Mouse (Mus musculus): Measurements from ENCODE around the gene Fhl1. TPM values are rescaled to one million over a fixed set of nuclear protein-coding genes. Genes with fewer than 3 reads are reported as not detected.

Gene Fhl1
- polyA plus RNA-seq, 1 experiment from 2014 or later: 190 TPM

GRCm38 (mm10) chrX:56839369-56839768, 107.8 kb downstream of the Fhl1 start:
- Histone ChIP-seq H3K9me3 (replicated peaks; ENCODE audit: control insufficient read depth, low read length) (no peaks in the 10 kb centered on the region), H3K4me2 (ENCODE audit: low read depth, low read length) (no peak overlapping the region), H3K4me3 (replicated peaks; ENCODE audit: low read length) (no peak overlapping the region), H3K4me1 (ENCODE audit: control insufficient read depth, insufficient read depth, low read length) (no peaks in the 10 kb centered on the region), H3K36me3 (ENCODE audit: control insufficient read depth, insufficient read depth, low read length) (no peaks in the 10 kb centered on the region), H3K9ac (ENCODE audit: low read length) (no peak overlapping the region), H3K27ac (ENCODE audit: low read length) (no peak overlapping the region), H3K27me3 (ENCODE audit: control insufficient read depth, insufficient read depth, low read length) (no peaks in the 10 kb centered on the region)
- ATAC-seq (ENCODE audit: insufficient read depth, low FRiP score): no peak

- no peaks in the 10 kb centered on the region for H3K9me3 ChIP-seq (replicated peaks; ENCODE audit: control insufficient read depth, low read length)
- H3K4me3 ChIP-seq (replicated peaks; ENCODE audit: low read length): no peak overlapping the region
- WGBS: 63% methylated on average over 5 of the region's 5 CpGs
- no peaks in the 10 kb centered on the region for H3K4me1 ChIP-seq (ENCODE audit: control insufficient read depth, insufficient read depth, low read length)
- H3K9ac ChIP-seq (ENCODE audit: low read length): no peak overlapping the region
- ATAC-seq (ENCODE audit: insufficient read depth, low FRiP score): no peak
- no peak overlapping the region for H3K27ac ChIP-seq (ENCODE audit: low read length)
- no peaks in the 10 kb centered on the region for H3K36me3 ChIP-seq (ENCODE audit: control insufficient read depth, insufficient read depth, low read length)
- H3K27me3 ChIP-seq (ENCODE audit: control insufficient read depth, insufficient read depth, low read length): no peaks in the 10 kb centered on the region
- no peak overlapping the region for H3K4me2 ChIP-seq (ENCODE audit: low read depth, low read length)
These were observed 109.7 kb downstream of the Fhl1 start for GRCm38 (mm10) chrX:56841255-56841654.

Other genes with a start within 250 kb of the Fhl1 start
- not detected in 2 replicates for gene Gm10477, start 207.0 kb upstream of the Fhl1 start, polyA plus RNA-seq (2015; fragmentation: Nextera tagmentation; extraction: Ambion mirVana)
- gene Gm648, start 182.2 kb upstream of the Fhl1 start, polyA plus RNA-seq (2015; fragmentation: Nextera tagmentation; extraction: Ambion mirVana): 0.30 TPM in 1 of 2 replicates, not detected in the other
- gene Mmgt1, start 133.7 kb upstream of the Fhl1 start, polyA plus RNA-seq (2015; fragmentation: Nextera tagmentation; extraction: Ambion mirVana): 26.0 and 27.3 TPM in 2 replicates
- gene Slc9a6, start 122.0 kb upstream of the Fhl1 start, polyA plus RNA-seq (2015; fragmentation: Nextera tagmentation; extraction: Ambion mirVana): 16.6 and 18.5 TPM in 2 replicates
- 1.6 and 2.2 TPM in 2 replicates for gene Map7d3, start 90.5 kb downstream of the Fhl1 start, polyA plus RNA-seq (2015; fragmentation: Nextera tagmentation; extraction: Ambion mirVana)
- gene Adgrg4, start 138.4 kb downstream of the Fhl1 start, polyA plus RNA-seq (2015; fragmentation: Nextera tagmentation; extraction: Ambion mirVana): 0.08 and 0.16 TPM in 2 replicates